9 mouse cellular contexts compared by ENCODE assay signal in genomic region chr4:63215993-63216531, GRCm38 (mm10). TPM values are rescaled to one million over a fixed set of nuclear protein-coding genes. Genes with fewer than 3 reads are reported as not detected.
A peak's percentile ranks its signal among the peaks of the same experiment; 100 is the strongest.
DNase-seq lines count a peak whose midpoint lies in the region; ATAC-seq and TF ChIP-seq lines count a peak whose summit lies in the region.
"Had no signal": no experiment of that assay in that cellular context is flagged by ENCODE, and none has a peak within 500 bp of the region (broad histone marks: within the 10 kb centered on the region; RNA-seq: fewer than 3 reads in every experiment).

No protein-coding gene starts in this region.

- peak; percentile 39; the same call in 1 of the 2 replicates for ATAC-seq in intestine, postnatal 0 days
- peak; percentile 54 for ATAC-seq in lung, embryonic 14.5 days (ENCODE audit: insufficient read depth)

- TF ChIP-seq POLR2A in cerebellum, adult 2 months (IDR thresholded peaks at IDR 0.05; ENCODE audit: borderline replicate concordance, insufficient read depth, low read length) = no peak

- intact Hi-C loops in gastrocnemius, postnatal 14 days (cut with DNase I; ENCODE audit: low total_unique reads) = loop anchor here (2.0 kb wide), 1 partner anchor 93 kb away; no protein-coding TSS in a partner anchor

- no peaks in the 10 kb centered on the region for H3K36me3 ChIP-seq in intestine, postnatal 0 days (ENCODE audit: control insufficient read depth, insufficient read depth)
- peaks cover 9% of the 10 kb centered on the region for H3K36me3 ChIP-seq in lung, embryonic 14.5 days (ENCODE audit: insufficient read depth)

- peak; percentile 21; the same call in 1 of the 2 replicates for TF ChIP-seq CTCF in cerebellum, adult 2 months (IDR thresholded peaks at IDR 0.05; ENCODE audit: borderline replicate concordance, insufficient read depth, low read depth, low read length)
- TF ChIP-seq CTCF in intestine, postnatal 0 days (IDR thresholded peaks at IDR 0.05; ENCODE audit: low read depth) = peak; percentile 75
- peak; percentile 79 for TF ChIP-seq CTCF in lung, embryonic 14.5 days (IDR thresholded peaks at IDR 0.05; ENCODE audit: low read depth)

- 4% methylated on average over 24 of the region's 24 CpGs for WGBS in cerebellum, adult 2 months
- WGBS in intestine, postnatal 0 days = under 1% methylated on average over 24 of the region's 24 CpGs
- WGBS in lung, embryonic 14.5 days = under 1% methylated on average over 24 of the region's 24 CpGs

- peak overlapping the region; percentile 65 for H3K4me3 ChIP-seq in cerebellum, adult 2 months (replicated peaks; ENCODE audit: insufficient read depth, low read depth, low read length)
- peak overlapping the region; percentile 70 for H3K4me3 ChIP-seq in intestine, postnatal 0 days (ENCODE audit: low read depth, low read length)
- H3K4me3 ChIP-seq in lung, embryonic 14.5 days (ENCODE audit: low read depth, low read length) = peak overlapping the region; percentile 83

- H3K4me1 ChIP-seq in cerebellum, adult 2 months (ENCODE audit: control insufficient read depth, insufficient read depth, low read length) = peaks cover 16% of the 10 kb centered on the region
- 0 out of 2 replicates have a peak, but pooled peaks cover 8% of the 10 kb centered on the region for H3K4me1 ChIP-seq in intestine, postnatal 0 days (replicated peaks; ENCODE audit: control insufficient read depth, insufficient read depth, low read length)
- 0 out of 2 replicates have a peak, but pooled peaks cover 4% of the 10 kb centered on the region for H3K4me1 ChIP-seq in lung, embryonic 14.5 days (ENCODE audit: insufficient read depth)

- H3K9ac ChIP-seq in intestine, postnatal 0 days (ENCODE audit: low read depth, low read length) = peak overlapping the region; percentile 76
- peak overlapping the region; percentile 85 for H3K9ac ChIP-seq in lung, embryonic 14.5 days

- H3K27ac ChIP-seq in cerebellum, adult 2 months (ENCODE audit: insufficient read depth, low read length) = no peak overlapping the region
- peak overlapping the region; percentile 60 for H3K27ac ChIP-seq in intestine, postnatal 0 days (ENCODE audit: low read depth, low read length)
- H3K27ac ChIP-seq in lung, embryonic 14.5 days (ENCODE audit: low read depth) = no peak overlapping the region; the same call in none of the 2 replicates
- H3K27ac ChIP-seq: macrophage had no signal

- DNase-seq in cerebellum, adult 2 months = peak; percentile 33 to 59
- DNase-seq in cerebellum, adult 11 months = no peak
- DNase-seq in cerebellum, adult 9-11 months = peak; percentile 54
- peak; percentile 65 for DNase-seq in gastrocnemius, postnatal 14 days
- DNase-seq in lung, embryonic 14.5 days = peak; percentile 74
- peak; percentile 81 for DNase-seq in retina, embryonic 14.5 days (ENCODE audit: low spot score)
- DNase-seq in urinary bladder, postnatal 25 days (ENCODE audit: low spot score) = no peak

- H3K4me2 ChIP-seq in intestine, postnatal 0 days (replicated peaks; ENCODE audit: low read depth) = peak overlapping the region; percentile 92
- H3K4me2 ChIP-seq in lung, embryonic 14.5 days = peak overlapping the region; percentile 92

- H3K9me3 ChIP-seq in intestine, postnatal 0 days (ENCODE audit: control insufficient read depth) = no peaks in the 10 kb centered on the region
- H3K9me3 ChIP-seq in lung, embryonic 14.5 days (ENCODE audit: low read depth, low read length) = no peaks in the 10 kb centered on the region

- H3K27me3 ChIP-seq in cerebellum, adult 2 months (ENCODE audit: control insufficient read depth, insufficient read depth, low read length) = peaks cover 6% of the 10 kb centered on the region; the same call in 1 of the 2 replicates
- peaks cover 14% of the 10 kb centered on the region for H3K27me3 ChIP-seq in intestine, postnatal 0 days (replicated peaks; ENCODE audit: control insufficient read depth, insufficient read depth, low read length)
- peaks cover 11% of the 10 kb centered on the region for H3K27me3 ChIP-seq in lung, embryonic 14.5 days (ENCODE audit: insufficient read depth, low read length)

RNA-seq across cellular contexts. Expression of gene Col27a1, which starts 2.3 kb away (rescaled TPM):
- 24.2 and 27.4 TPM in 2 replicates for polyA plus RNA-seq in cerebellum, adult 2 months (2012; rRNA removed)
- 1 to 10 TPM; 1.9 to 2.6 TPM for total RNA-seq in gastrocnemius, postnatal 14 days (2021)
- 5.0 and 7.2 TPM in 2 replicates for polyA plus RNA-seq in intestine, postnatal 0 days (2015; fragmentation: Nextera tagmentation; extraction: Ambion mirVana)
- 23.1 and 25.8 TPM in 2 replicates for polyA plus RNA-seq in lung, embryonic 14.5 days (2014; fragmentation: Nextera tagmentation; extraction: Ambion mirVana)

RNA-seq across cellular contexts. Expression of gene Kif12, which starts 44.1 kb away (rescaled TPM):
- polyA plus RNA-seq in cerebellum, adult 2 months (2012; rRNA removed) = 0.06 TPM in 1 of 2 replicates, not detected in the other
- not detected for total RNA-seq in gastrocnemius, postnatal 14 days (2021)
- 61.9 and 75.5 TPM in 2 replicates for polyA plus RNA-seq in intestine, postnatal 0 days (2015; fragmentation: Nextera tagmentation; extraction: Ambion mirVana)
- 8.9 and 11.8 TPM in 2 replicates for polyA plus RNA-seq in lung, embryonic 14.5 days (2014; fragmentation: Nextera tagmentation; extraction: Ambion mirVana)
- polyA plus RNA-seq: macrophage had no signal

Comparison
In these comparisons a context has a peak if more than half of its experiments do, and no peak if none do; other contexts are left out.
1. DNase-seq: peak in cerebellum, adult 2 months (2 of 2), cerebellum, adult 9-11 months (single experiment), gastrocnemius, postnatal 14 days (single experiment), lung, embryonic 14.5 days (single experiment) and retina, embryonic 14.5 days (single experiment); none in cerebellum, adult 11 months (single experiment) and urinary bladder, postnatal 25 days (single experiment).
2. CTCF ChIP-seq: peak in every context shown above with its lines; median percentile 79 in lung, embryonic 14.5 days; 75 in intestine, postnatal 0 days; 21 in cerebellum, adult 2 months.
3. Peak in every context shown above with its lines, with median percentiles within 50 percentile points of each other: H3K4me3 ChIP-seq.